Mouse (Mus musculus): ENCODE measurements around the gene Fgd5. TPM values are rescaled to one million over a fixed set of nuclear protein-coding genes. Genes with fewer than 3 reads are reported as not detected.
A peak's percentile ranks its signal among the peaks of the same experiment; 100 is the strongest.
"Not testable (repeated sequence)": the region's sequence is repeated elsewhere in the genome, so short reads cannot be mapped to it uniquely, and the experiment has no call there.

The Fgd5 gene
- polyA plus RNA-seq (2016; fragmentation: Nextera tagmentation; extraction: Ambion mirVana): 14.0 and 14.8 TPM in 2 replicates

GRCm38 (mm10) chr6:91978371-91979300, at the start of gene Fgd5:
Gene Fgd5, plus strand, starts transcription at chr6:91978878.
- Histone ChIP-seq H3K36me3 (no peaks in the 10 kb centered on the region), H3K4me3 (peak within 1 kb of the TSS; percentile 58), H3K4me1 (no peaks in the 10 kb centered on the region; the same call in 1 of the 2 replicates), H3K27me3 (replicated peaks) (peaks cover 31% of the 10 kb centered on the region), H3K27ac (no peak within 1 kb of the TSS), H3K4me2 (replicated peaks) (peak within 1 kb of the TSS; percentile 93), H3K9me3 (no peaks in the 10 kb centered on the region), H3K9ac (peak within 1 kb of the TSS; percentile 70)
- ATAC-seq (ENCODE audit: low FRiP score, low read depth): peak; percentile 73
- 1% methylated on average over 36 of the region's 62 CpGs for WGBS

GRCm38 (mm10) chr6:91931231-91931630, 47.4 kb upstream of the Fgd5 start:
- no peak overlapping the region for H3K9ac ChIP-seq
- no peaks in the 10 kb centered on the region for H3K36me3 ChIP-seq
- H3K4me2 ChIP-seq (replicated peaks): no peak overlapping the region
- H3K27me3 ChIP-seq (replicated peaks): no peaks in the 10 kb centered on the region
- no peak overlapping the region for H3K4me3 ChIP-seq
- no peak overlapping the region for H3K27ac ChIP-seq
- no peak for ATAC-seq (ENCODE audit: low FRiP score, low read depth)
- no peaks in the 10 kb centered on the region for H3K9me3 ChIP-seq
- 89% methylated on average over 5 of the region's 5 CpGs for WGBS
- H3K4me1 ChIP-seq: no peaks in the 10 kb centered on the region

GRCm38 (mm10) chr6:91938491-91938890, 40.2 kb upstream of the Fgd5 start:
- no peak overlapping the region for H3K27ac ChIP-seq
- H3K4me1 ChIP-seq: no peaks in the 10 kb centered on the region
- 45% methylated on average over 4 of the region's 4 CpGs for WGBS
- no peaks in the 10 kb centered on the region for H3K9me3 ChIP-seq
- no peaks in the 10 kb centered on the region for H3K36me3 ChIP-seq
- no peak for ATAC-seq (ENCODE audit: low FRiP score, low read depth)
- no peak overlapping the region for H3K4me2 ChIP-seq (replicated peaks)
- no peak overlapping the region for H3K4me3 ChIP-seq
- H3K27me3 ChIP-seq (replicated peaks): no peaks in the 10 kb centered on the region
- no peak overlapping the region for H3K9ac ChIP-seq

GRCm38 (mm10) chr6:91948426-91948825, 30.3 kb upstream of the Fgd5 start:
- no peak overlapping the region for H3K4me2 ChIP-seq (replicated peaks)
- H3K4me1 ChIP-seq: no peaks in the 10 kb centered on the region; the same call in 1 of the 2 replicates
- ATAC-seq (ENCODE audit: low FRiP score, low read depth): no peak
- no peaks in the 10 kb centered on the region for H3K9me3 ChIP-seq
- no peak overlapping the region for H3K9ac ChIP-seq
- H3K4me3 ChIP-seq: no peak overlapping the region
- 84% methylated on average over 2 of the region's 2 CpGs for WGBS
- H3K36me3 ChIP-seq: no peaks in the 10 kb centered on the region
- H3K27me3 ChIP-seq (replicated peaks): 0 out of 2 replicates have a peak, but pooled peaks cover 4% of the 10 kb centered on the region
- H3K27ac ChIP-seq: no peak overlapping the region

- H3K4me3 ChIP-seq; H3K4me2 ChIP-seq (replicated peaks); ATAC-seq (ENCODE audit: low FRiP score, low read depth); H3K9ac ChIP-seq; H3K27me3 ChIP-seq (replicated peaks); H3K36me3 ChIP-seq; H3K27ac ChIP-seq; H3K9me3 ChIP-seq: not testable (repeated sequence)
- 27% methylated on average over 2 of the region's 8 CpGs for WGBS
- H3K4me1 ChIP-seq: peaks cover 20% of the 10 kb centered on the region
These were observed 20.7 kb upstream of the Fgd5 start for GRCm38 (mm10) chr6:91958015-91958414.

- Histone ChIP-seq H3K9ac (no peak overlapping the region), H3K36me3 (no peaks in the 10 kb centered on the region), H3K9me3 (no peaks in the 10 kb centered on the region), H3K4me1 (peaks cover 33% of the 10 kb centered on the region), H3K27me3 (replicated peaks) (no peaks in the 10 kb centered on the region), H3K4me3 (no peak overlapping the region), H3K4me2 (replicated peaks) (no peak overlapping the region; the same call in 1 of the 2 replicates), H3K27ac (no peak overlapping the region)
- ATAC-seq (ENCODE audit: low FRiP score, low read depth): no peak
- WGBS: 43% methylated on average over 8 of the region's 8 CpGs
These were observed 18.5 kb upstream of the Fgd5 start for GRCm38 (mm10) chr6:91960028-91960811.

GRCm38 (mm10) chr6:91963429-91963828, 15.2 kb upstream of the Fgd5 start:
- Histone ChIP-seq H3K4me3 (no peak overlapping the region), H3K4me1 (peaks cover 45% of the 10 kb centered on the region), H3K9ac (no peak overlapping the region), H3K27ac (no peak overlapping the region), H3K36me3 (no peaks in the 10 kb centered on the region), H3K27me3 (replicated peaks) (no peaks in the 10 kb centered on the region), H3K9me3 (no peaks in the 10 kb centered on the region), H3K4me2 (replicated peaks) (0 out of 2 replicates have a peak overlapping the region, but pooled peaks have one; percentile 3)
- WGBS: 2% methylated on average over 4 of the region's 4 CpGs
- ATAC-seq (ENCODE audit: low FRiP score, low read depth): peak; percentile 71

GRCm38 (mm10) chr6:91965060-91965459, 13.6 kb upstream of the Fgd5 start:
- Histone ChIP-seq H3K4me2 (replicated peaks) (no peak overlapping the region), H3K4me1 (peaks cover 45% of the 10 kb centered on the region), H3K27ac (no peak overlapping the region), H3K27me3 (replicated peaks) (no peaks in the 10 kb centered on the region), H3K9me3 (no peaks in the 10 kb centered on the region), H3K36me3 (no peaks in the 10 kb centered on the region), H3K4me3 (no peak overlapping the region), H3K9ac (no peak overlapping the region)
- ATAC-seq (ENCODE audit: low FRiP score, low read depth): no peak
- WGBS: 90% methylated on average over 8 of the region's 8 CpGs

- no peaks in the 10 kb centered on the region for H3K9me3 ChIP-seq
- H3K4me2 ChIP-seq (replicated peaks): no peak overlapping the region
- H3K27ac ChIP-seq: no peak overlapping the region
- no peaks in the 10 kb centered on the region for H3K36me3 ChIP-seq
- ATAC-seq (ENCODE audit: low FRiP score, low read depth): no peak
- 60% methylated on average over 6 of the region's 6 CpGs for WGBS
- no peak overlapping the region for H3K4me3 ChIP-seq
- no peaks in the 10 kb centered on the region for H3K27me3 ChIP-seq (replicated peaks)
- peaks cover 39% of the 10 kb centered on the region for H3K4me1 ChIP-seq
- H3K9ac ChIP-seq: no peak overlapping the region
These were observed 12.7 kb upstream of the Fgd5 start for GRCm38 (mm10) chr6:91966006-91966405.

GRCm38 (mm10) chr6:91972201-91972646, 6.5 kb upstream of the Fgd5 start:
- Histone ChIP-seq H3K27ac (no peak overlapping the region), H3K4me3 (no peak overlapping the region), H3K27me3 (replicated peaks) (peaks cover 5% of the 10 kb centered on the region; the same call in 1 of the 2 replicates), H3K4me2 (replicated peaks) (no peak overlapping the region), H3K9me3 (no peaks in the 10 kb centered on the region), H3K4me1 (peaks cover 15% of the 10 kb centered on the region; the same call in 1 of the 2 replicates), H3K9ac (no peak overlapping the region), H3K36me3 (no peaks in the 10 kb centered on the region)
- no peak for ATAC-seq (ENCODE audit: low FRiP score, low read depth)
- 51% methylated on average over 9 of the region's 9 CpGs for WGBS

- 76% methylated on average over 6 of the region's 6 CpGs for WGBS
- no peaks in the 10 kb centered on the region for H3K36me3 ChIP-seq
- H3K4me2 ChIP-seq (replicated peaks): no peak overlapping the region
- peaks cover 7% of the 10 kb centered on the region; the same call in 1 of the 2 replicates for H3K4me1 ChIP-seq
- H3K27me3 ChIP-seq (replicated peaks): peaks cover 10% of the 10 kb centered on the region
- H3K9me3 ChIP-seq: no peaks in the 10 kb centered on the region
- no peak for ATAC-seq (ENCODE audit: low FRiP score, low read depth)
- H3K27ac ChIP-seq: no peak overlapping the region
- H3K9ac ChIP-seq: no peak overlapping the region
- H3K4me3 ChIP-seq: no peak overlapping the region
These were observed 4.7 kb upstream of the Fgd5 start for GRCm38 (mm10) chr6:91973972-91974371.

Measured in neural tube, embryonic 12.5 days (tissue).